Mouse (Mus musculus) embryonic fibroblast, embryonic 13.5 days (primary cell): ENCODE data around the gene Mdh2.

Experiments used
- CTCF ChIP-seq: IDR thresholded peaks from 2 replicates; pipeline ENCODE4 v1.5.1; 2011; ENCODE audit warnings: mild to moderate bottlenecking, control low read depth, low read length, moderate library complexity, borderline replicate concordance; ENCODE audit not compliant: insufficient read depth
- POLR2A ChIP-seq: IDR thresholded peaks from 2 replicates; pipeline ENCODE4 v1.6.1; 2011; ENCODE audit warnings: low read depth, mild to moderate bottlenecking, control low read depth, low read length, moderate library complexity

DNA sequence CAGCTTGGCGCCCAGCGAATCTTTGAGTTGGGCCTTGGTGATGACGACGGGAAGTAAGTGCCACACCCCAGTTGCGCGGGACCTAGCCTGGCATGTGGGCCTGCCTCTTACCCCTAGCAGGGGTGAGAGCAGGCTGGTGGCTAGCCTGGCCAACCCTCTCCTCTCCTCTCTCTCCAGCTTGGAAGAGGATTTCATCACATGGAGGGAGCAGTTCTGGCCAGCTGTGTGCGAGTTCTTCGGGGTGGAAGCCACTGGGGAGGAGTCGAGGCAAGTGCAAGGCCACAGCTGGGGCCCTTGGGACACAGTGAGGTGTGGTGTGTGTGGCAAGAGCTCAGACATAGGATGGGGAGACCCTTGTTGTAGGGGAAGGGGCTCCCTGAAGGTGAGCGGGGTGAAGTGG lies 47.4 kb upstream of the Mdh2 start:
- TF ChIP-seq POLR2A (no peak), CTCF (no peak)
